Mouse (Mus musculus) E14TG2a.4 (cell line): Measurements from ENCODE around the gene Lnx2.

Experiments used
- CTCF ChIP-seq: conservative IDR thresholded peaks from 2 replicates; pipeline ENCODE4 v1.5.1; 2014; ENCODE audit warnings: low read length
- NANOG ChIP-seq: IDR thresholded peaks from 2 replicates; pipeline ENCODE4 v1.6.1; 2014; ENCODE audit warnings: borderline replicate concordance, low read length, mixed read lengths
- POU5F1 ChIP-seq: IDR thresholded peaks from 2 replicates; pipeline ENCODE4 v1.6.1; 2014; ENCODE audit warnings: low read length, borderline replicate concordance

DNA sequence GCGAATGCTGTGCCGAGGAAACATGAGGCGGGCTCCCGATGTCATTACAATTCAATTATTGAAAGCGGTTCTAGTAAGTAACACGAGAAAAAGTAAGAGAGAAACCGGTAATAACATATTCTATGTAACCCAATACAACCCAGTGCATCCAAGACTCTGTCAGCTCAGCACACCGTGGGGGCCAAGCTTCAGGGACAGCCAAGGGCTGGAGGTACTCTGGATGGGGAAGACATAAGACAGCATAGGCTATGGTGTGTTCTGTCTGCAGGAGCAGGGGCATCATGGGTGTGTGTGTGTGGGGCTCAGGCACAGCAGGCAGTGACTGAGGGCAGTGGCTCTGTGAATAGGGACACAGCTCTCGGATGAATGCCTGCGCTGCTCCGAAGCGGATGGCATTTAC, 59.8 kb downstream of the Lnx2 start:
- TF ChIP-seq CTCF (no peak), NANOG (no peak), POU5F1 (no peak)
